Mouse (Mus musculus): ENCODE results near the gene Tvp23b.

The Tvp23b gene

GRCm38 (mm10) chr11:62891763-62892162 is 12.5 kb downstream of the Tvp23b start:
- no peak for DNase-seq (ENCODE audit: low read depth, low spot score)

DNA sequence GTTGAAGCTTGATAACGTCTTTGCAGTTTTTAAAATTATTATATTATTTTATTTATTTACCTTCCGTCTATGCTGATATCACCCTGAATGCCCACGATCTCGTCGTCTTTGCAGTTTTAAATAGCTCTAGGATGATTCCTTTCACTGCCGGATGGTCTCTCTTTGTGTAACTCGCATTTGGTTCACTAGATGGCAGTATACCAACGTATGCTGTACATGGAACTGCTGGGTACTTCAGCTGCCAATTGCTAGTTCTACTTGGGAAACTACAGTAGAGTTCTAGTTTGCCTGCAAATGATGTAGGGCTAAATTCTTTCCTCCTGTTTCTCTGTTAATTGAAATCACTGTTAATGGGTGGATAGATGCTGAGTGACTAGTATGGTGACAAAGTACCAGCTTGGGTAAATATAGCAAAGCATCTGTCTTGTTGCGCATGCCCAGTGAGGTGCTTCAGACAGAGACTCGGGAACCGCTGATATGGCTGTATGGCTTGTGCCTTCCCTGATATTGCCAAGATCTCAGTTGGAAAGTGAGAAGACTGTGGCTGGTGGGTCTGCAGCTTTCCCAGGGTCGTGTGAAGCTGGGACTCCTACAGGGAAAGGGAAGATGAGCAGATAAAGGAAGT is 22.6 kb downstream of the Tvp23b start:
- DNase-seq (ENCODE audit: low read depth, low spot score) = peak; percentile 8

DNA sequence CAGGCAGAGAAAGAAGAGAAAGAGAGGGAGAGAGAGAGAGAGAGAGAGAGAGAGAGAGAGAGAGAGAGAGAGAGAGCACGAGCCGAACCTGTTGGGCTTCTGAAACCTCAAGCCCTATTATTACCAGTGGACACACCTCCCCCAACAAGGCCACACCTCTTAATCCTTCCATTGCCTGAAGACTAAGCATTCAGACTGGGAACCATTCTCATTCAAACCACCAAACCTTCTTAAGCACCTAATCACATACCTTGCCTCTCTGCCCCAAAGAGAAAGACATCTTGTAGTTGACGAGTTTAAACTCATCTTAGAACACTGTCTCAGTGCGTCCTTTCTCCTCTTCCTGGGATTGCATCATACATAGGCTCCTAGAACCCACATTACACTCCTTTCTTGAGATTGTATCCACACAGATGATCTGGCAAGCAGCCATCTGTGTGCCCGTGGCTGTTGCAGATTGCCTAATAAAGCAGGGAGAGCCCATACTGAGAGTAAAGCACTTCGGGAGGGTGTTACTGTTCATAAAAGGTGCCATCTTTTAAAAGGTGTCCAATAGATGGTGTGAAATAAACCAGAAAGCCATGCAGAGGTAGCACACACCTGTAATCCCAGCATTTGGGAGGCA is 24.7 kb downstream of the Tvp23b start:
- DNase-seq (ENCODE audit: low read depth, low spot score) = no peak

DNA sequence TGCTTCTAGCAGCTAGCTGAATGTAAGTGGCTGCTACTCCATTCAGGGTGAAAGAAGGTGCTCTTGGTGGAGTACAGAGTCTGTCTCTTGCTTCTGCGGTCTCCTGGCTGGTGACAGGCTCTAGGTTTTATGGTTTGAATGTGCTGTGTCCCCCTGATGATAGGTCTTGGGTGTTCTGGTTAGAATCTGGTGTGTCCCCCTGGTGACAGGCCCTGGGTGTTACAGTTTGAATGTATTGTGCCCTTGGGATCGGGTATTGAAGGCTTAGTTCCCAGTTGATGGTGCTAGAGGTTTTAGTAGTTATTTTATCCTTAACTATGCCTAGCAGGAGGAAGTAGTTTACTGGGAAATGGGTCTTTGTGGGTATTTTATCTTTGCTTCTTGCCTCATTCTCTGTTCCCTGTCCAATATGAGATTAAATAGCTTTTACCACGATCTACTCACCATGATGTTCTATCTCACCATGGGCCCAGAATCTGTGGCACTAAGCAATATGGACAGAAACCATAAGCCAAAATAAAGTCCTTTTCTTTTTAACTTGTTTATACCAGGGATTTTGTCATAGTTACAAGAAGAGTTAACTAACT is 30.6 kb downstream of the Tvp23b start:
- no peak for DNase-seq (ENCODE audit: low read depth, low spot score)

DNA sequence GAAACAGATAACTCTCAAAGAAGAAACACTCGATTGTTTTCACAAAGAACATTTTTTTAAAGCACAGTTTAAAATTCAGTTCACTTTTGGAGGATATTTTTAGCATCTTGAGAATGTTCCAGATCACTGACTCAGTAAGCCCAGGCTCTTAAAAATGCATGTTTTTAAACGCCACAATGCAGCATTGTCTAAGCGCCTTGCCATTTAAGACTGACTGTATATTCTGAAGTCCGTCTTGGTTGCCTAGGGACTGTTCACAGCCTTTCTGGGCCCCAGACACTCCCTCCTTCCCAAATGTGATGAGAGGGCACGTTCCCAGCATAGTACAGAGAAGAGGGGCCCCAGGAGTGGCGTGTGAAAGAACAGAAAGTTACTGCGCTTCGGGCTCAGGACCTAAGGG is 32.1 kb downstream of the Tvp23b start:
- DNase-seq (ENCODE audit: low read depth, low spot score) = no peak

DNA sequence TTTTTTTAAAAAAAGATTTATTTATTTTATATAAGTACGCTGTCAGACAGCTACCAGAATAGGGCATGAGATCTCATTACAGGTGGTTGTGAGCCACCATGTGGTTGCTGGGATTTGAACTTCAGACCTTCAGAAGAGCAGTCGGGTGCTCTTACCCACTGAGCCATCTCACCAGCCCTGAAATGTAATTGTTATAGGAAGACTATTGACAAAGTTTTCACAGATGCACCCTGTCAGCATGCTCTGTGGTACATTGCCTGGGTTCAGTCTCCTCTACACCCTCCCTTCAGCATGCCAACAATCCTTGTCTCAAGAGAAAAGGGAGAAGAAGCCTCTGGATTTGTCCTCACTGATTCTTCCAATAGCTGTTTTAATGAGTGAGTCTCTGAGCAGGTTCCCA is 33.9 kb downstream of the Tvp23b start:
- no peak for DNase-seq (ENCODE audit: low read depth, low spot score)

DNA sequence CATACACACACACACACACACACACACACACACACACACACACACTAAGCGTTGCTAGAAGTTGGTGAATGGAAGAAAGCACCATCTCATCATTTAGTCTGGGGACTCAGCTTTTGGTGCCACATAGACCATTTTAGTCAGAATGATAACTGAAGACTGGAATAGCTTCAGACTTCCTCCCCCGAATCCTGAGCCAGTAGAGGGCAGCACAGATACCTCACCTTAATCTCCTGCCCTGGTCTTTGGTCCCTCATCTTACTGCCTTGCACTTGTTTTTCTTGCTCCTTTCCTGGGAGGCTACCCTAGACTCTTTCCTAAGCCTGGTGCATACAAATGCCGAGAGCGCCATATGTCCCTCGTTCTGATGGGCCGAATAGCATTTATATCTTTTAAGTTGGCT is 35.3 kb downstream of the Tvp23b start:
- no peak for DNase-seq (ENCODE audit: low read depth, low spot score)

DNA sequence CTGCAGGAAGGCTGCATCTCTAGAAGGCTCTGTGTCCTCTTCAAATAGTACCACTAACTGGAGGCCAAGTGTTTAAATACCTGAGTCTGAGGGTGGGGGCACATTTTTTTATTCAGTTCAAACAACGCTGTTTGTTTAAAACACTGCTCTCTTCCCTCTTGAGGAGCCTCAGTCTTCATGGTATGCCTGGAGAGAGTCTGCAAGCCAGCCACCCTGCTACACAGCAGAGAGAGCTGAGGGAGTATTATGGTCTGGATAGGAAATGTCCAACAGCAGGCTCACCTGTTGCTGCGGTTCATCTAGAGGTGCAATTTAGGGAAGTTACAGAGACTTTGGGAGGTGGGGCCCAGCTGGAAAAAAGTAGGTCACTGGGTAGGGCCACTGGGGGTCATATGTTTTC is 36.2 kb downstream of the Tvp23b start:
- DNase-seq (ENCODE audit: low read depth, low spot score) = no peak

DNA sequence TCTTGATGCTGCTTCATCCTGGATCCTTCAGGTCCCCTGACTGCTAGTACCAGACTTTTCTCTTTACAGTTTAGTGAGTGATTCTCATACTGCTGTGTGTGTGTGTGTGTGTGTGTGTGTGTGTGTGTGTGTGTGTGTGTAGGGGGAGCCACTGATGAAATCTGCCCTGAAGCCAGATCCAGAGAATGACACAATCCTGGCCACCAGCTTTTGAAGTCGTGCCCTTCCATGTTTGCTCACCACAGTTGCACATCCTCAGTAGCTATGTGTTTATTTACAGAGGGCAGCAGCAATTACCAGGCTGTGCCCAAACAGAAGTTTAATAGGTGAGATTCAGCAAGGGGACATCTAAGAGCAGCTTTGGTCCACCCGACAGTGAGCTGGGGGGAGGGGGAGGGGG is 37.5 kb downstream of the Tvp23b start:
- DNase-seq (ENCODE audit: low read depth, low spot score) = no peak

DNA sequence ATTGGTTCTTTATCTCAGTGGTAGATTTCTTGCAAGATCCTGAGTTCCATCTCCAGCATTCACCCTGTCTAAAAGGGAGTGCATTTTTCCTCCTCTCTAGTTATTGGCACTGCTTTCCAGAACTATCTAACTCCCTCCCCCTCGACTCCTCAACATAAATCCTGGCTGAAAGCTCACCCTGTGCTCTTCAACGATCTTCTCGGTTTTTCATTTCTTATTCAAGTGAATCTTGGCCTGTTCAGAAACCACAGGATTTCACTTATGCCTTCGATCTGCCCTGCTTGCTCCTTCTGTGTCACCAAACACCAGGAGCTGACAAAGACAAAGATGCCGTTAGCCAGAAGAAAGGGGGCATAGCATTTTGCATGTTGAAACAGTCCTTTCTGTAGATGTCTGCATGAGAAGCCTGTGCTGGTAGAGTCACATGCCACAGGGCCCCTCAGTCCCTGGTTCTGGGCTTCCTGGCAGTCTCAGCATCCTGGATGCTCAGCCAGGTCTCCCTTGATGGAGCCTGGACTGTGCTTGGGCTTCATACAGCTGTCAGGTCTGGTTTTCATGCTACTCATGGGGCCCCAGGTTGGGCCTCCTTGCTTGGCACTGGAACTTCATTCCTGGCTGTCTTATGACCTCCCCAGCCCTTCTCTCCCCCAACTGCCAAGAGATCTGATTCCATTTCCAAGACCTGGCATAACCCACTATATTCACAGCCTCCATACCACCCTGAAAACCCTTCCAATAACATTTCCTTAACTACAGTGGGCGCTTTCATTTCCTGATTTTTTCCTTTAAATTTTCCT is 40.9 kb downstream of the Tvp23b start:
- no peak for DNase-seq (ENCODE audit: low read depth, low spot score)

GRCm38 (mm10) chr11:62920743-62921050 is 41.4 kb downstream of the Tvp23b start:
- no peak for DNase-seq (ENCODE audit: low read depth, low spot score)

DNA sequence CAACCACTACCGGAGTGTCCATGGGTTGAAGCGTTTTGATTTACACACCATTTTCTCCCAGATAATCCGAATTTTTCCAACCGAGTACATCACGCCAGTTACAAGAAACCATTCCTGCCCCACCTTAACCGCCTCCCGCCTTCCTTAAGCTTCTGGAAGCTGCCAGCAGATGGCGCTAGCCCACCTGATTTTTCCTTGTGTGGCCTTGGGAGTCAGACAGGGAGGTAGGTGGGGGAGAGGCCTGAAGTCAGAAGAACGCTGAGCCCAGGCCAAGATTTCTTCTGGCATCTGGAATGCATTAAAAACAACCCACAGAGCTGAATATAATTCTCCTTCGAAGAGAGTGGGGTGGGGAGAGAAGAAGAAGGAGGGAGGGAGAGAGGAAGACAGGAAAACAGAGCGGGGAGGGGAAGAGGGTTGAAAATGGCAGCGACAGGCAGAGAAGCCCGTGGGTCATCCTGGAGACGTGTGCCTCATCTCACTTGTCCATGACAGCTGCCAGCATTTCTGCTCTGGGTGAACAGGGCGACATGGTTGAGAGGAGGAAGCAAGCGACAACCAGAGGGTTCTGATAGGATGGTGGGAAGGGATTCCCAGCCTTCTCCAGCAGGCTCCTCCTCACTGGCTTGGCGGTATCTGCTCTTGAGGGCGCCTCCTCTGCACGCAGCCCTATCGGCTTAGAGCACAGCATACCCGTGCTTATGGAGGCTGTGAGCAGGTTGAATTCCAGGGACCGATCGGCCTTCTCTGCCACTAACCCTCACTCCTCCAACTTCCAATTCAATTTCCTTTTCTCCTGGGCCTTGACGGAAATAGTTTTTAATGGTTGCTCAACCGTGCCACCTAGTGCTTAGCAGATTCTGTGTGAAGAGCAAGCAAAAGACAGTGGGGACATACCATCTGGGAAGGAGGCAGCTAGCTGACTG is 42.1 kb downstream of the Tvp23b start:
- DNase-seq (ENCODE audit: low read depth, low spot score) = peak; percentile 30

DNA sequence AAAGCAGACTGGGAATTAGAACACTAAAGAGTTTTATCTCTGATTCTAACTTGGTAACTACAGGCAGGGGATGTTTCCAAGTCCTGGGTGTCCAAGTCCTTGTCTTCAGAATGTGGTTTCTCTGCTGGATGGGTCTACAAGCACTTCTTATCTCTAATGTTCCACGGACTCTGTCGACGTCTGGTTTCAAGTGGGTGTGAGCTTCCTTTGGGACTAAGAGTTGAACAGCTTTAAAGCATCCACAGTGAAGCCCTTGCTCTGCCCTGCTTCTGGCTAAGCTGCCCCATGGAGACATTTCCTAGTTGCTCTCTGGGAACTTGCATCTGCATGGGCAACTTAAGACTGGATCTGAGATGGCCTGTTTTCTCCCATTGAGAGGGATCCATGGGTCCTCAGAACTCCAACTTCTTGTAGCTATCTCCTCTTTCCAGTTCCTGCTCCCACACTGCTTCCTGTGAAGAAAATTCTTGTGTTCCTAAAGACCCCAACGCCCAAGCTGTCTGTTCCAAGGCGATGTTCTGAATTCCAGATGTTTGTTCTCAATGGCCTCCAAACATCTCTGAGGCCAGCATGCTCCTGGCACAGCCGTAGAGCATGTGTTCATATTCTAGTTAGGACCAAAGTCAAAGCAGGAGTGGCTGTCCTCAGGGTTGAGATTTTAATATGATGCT is 45.0 kb downstream of the Tvp23b start:
- no peak for DNase-seq (ENCODE audit: low read depth, low spot score)

GRCm38 (mm10) chr11:62929799-62930198 is 50.5 kb downstream of the Tvp23b start:
- peak; percentile 17 for DNase-seq (ENCODE audit: low read depth, low spot score)

DNA sequence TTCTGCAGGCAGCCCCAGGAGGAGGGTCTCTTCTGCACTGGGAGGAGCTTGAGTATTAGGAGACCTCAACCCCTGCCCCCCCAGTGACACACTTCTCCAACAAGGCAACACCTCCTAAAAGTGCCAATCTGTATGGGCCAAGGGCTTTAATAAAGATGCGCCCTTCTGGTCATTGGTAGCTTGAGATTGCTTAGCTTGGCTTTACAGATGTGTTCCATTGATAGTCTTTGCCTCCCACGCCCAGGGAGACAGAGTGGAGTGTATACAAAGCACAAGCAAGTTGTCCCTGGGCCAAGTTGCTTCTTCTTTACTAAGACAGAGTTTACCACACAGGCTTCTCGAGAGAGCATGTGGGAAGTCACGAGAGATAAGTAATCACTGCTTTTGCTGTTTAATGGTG is 51.3 kb downstream of the Tvp23b start:
- no peak for DNase-seq (ENCODE audit: low read depth, low spot score)

DNA sequence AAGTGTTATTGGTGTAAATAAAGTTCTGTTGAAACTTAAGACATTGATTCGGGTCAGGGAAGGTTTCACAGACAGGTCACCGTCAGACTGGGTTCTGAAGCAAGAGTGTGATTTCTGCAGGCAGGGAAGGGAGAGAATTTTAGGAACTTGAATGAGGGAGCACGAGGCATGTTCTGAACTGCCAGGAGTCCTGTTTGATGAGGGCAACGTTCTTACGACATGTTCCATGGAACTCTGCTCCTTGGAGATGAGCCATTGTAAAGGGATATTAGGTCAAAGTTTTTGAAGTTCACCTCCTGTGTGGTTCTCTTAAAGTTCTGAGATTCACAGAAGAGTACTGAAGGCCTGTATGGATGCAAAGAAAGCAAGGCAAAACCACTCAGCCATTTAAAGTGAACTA is 51.9 kb downstream of the Tvp23b start:
- DNase-seq (ENCODE audit: low read depth, low spot score) = no peak

GRCm38 (mm10) chr11:62933099-62933498 is 53.8 kb downstream of the Tvp23b start:
- DNase-seq (ENCODE audit: low read depth, low spot score) = no peak

GRCm38 (mm10) chr11:62934795-62935514 is 55.7 kb downstream of the Tvp23b start:
- DNase-seq (ENCODE audit: low read depth, low spot score) = no peak

- no peak for DNase-seq (ENCODE audit: low read depth, low spot score)
Measured at GRCm38 (mm10) chr11:62937986-62938385, 58.7 kb downstream of the Tvp23b start.

GRCm38 (mm10) chr11:62938921-62939320 is 59.7 kb downstream of the Tvp23b start:
- DNase-seq (ENCODE audit: low read depth, low spot score) = no peak

All from c-Kit-negative CD71-positive TER-119-positive erythroid progenitor cells, embryonic 14.5 days (primary cell).